13 mouse cellular contexts compared by ENCODE assay signal in the genomic region with DNA sequence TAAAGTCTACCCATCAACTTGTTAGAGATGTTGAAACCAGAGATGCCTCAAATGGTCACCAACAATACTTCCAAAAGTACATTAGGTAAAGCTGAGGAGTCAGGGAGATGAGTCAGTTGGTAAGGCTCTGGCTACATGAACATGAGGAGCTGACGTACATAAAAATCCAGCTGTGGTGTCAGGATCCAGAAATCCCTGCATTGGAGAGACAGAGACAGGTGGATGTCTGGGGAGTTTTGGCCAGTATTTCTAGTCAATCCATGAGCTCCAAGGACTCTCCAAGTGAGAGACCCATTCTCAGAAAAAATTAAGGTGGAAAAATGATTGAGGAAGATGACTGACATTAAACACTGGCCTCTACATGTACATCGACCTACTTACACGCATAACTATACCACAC.
"Had no signal": no experiment of that assay in that cellular context is flagged by ENCODE, and none has a peak within 500 bp of the region (broad histone marks: within the 10 kb centered on the region; RNA-seq: fewer than 3 reads in every experiment).

No protein-coding gene starts in this region.

- H3K36me3 ChIP-seq: midbrain, embryonic 10.5 days; midbrain, embryonic 12.5 days; neural tube, embryonic 12.5 days; stomach, embryonic 15.5 days had no signal

- H3K4me1 ChIP-seq: midbrain, embryonic 12.5 days; neural tube, embryonic 12.5 days had no signal

- H3K27ac ChIP-seq: midbrain, embryonic 10.5 days; midbrain, embryonic 12.5 days; neural tube, embryonic 12.5 days; stomach, embryonic 15.5 days; stomach, postnatal 0 days had no signal

- H3K4me3 ChIP-seq: midbrain, embryonic 10.5 days; midbrain, embryonic 12.5 days; neural tube, embryonic 12.5 days; stomach, embryonic 15.5 days had no signal

- H3K27me3 ChIP-seq: midbrain, embryonic 12.5 days; neural tube, embryonic 12.5 days; stomach, embryonic 15.5 days had no signal

- DNase-seq: lung, adult 18-20 months; lung, embryonic 14.5 days; lung, postnatal 10 days; lung, postnatal 4 days; midbrain, embryonic 14.5 days; right cerebral cortex, postnatal 14 days; thymus, postnatal 14 days; thymus, postnatal 36 days had no signal
